ENCODE assay signal across 27 mouse cellular contexts in genomic region chr6:29530050-29530449, GRCm38 (mm10). TPM values are rescaled to one million over a fixed set of nuclear protein-coding genes. Genes with fewer than 3 reads are reported as not detected.
DNase-seq lines count a peak whose midpoint lies in the region; ATAC-seq and TF ChIP-seq lines count a peak whose summit lies in the region.
"Had no signal": no experiment of that assay in that cellular context is flagged by ENCODE, and none has a peak within 500 bp of the region (broad histone marks: within the 10 kb centered on the region; RNA-seq: fewer than 3 reads in every experiment).

No protein-coding gene starts in this region.

- ATAC-seq in CD4-positive, CD25-positive, alpha-beta regulatory T cell, adult 4 months, result no peak
- no peak for ATAC-seq in liver, embryonic 13.5 days (ENCODE audit: low read depth)
- ATAC-seq in liver, postnatal 0 days, result no peak
- ATAC-seq: forebrain, embryonic 14.5 days; inflammation-experienced regulatory T-cells, adult 6 months; midbrain, embryonic 15.5 days had no signal

- no peak for TF ChIP-seq POLR2A in bone marrow, adult 2 months (IDR thresholded peaks at IDR 0.05; ENCODE audit: borderline replicate concordance, control insufficient read depth, low read depth, low read length)

- H3K27ac ChIP-seq in liver, embryonic 13.5 days, result no peak overlapping the region
- H3K27ac ChIP-seq in bone marrow, adult 2 months (ENCODE audit: control insufficient read depth, insufficient read depth, low read depth, low read length, poor library complexity), result peak overlapping the region; percentile 33
- H3K27ac ChIP-seq in liver, postnatal 0 days (ENCODE audit: low read depth), result 0 out of 2 replicates have a peak overlapping the region, but pooled peaks have one; percentile 71
- H3K27ac ChIP-seq: embryonic facial prominence, embryonic 13.5 days; hindbrain, embryonic 12.5 days; layer of hippocampus, adult 2 months; lung, embryonic 15.5 days; midbrain, embryonic 15.5 days; neural tube, embryonic 15.5 days; stomach, postnatal 0 days had no signal

- H3K9me3 ChIP-seq in liver, embryonic 13.5 days (replicated peaks), result no peaks in the 10 kb centered on the region
- H3K9me3 ChIP-seq in liver, postnatal 0 days (ENCODE audit: low read length), result no peaks in the 10 kb centered on the region
- H3K9me3 ChIP-seq: embryonic facial prominence, embryonic 13.5 days; lung, embryonic 15.5 days; midbrain, embryonic 15.5 days; neural tube, embryonic 15.5 days had no signal

- WGBS in liver, embryonic 13.5 days (ENCODE audit: insufficient replicate concordance), result 40% methylated on average over 4 of the region's 4 CpGs
- 31% methylated on average over 4 of the region's 4 CpGs for WGBS in bone marrow, adult 2 months
- 38% methylated on average over 4 of the region's 4 CpGs for WGBS in liver, postnatal 0 days (ENCODE audit: insufficient replicate concordance)

- H3K4me1 ChIP-seq in liver, embryonic 13.5 days (replicated peaks), result peaks cover 22% of the 10 kb centered on the region
- peaks cover 4% of the 10 kb centered on the region; the same call in 1 of the 2 replicates for H3K4me1 ChIP-seq in bone marrow, adult 2 months (ENCODE audit: control insufficient read depth, insufficient read depth, low read length)
- peaks cover 19% of the 10 kb centered on the region for H3K4me1 ChIP-seq in liver, postnatal 0 days (ENCODE audit: insufficient read depth)

- H3K4me3 ChIP-seq in liver, embryonic 13.5 days (replicated peaks), result no peak overlapping the region
- no peak overlapping the region for H3K4me3 ChIP-seq in bone marrow, adult 2 months (replicated peaks; ENCODE audit: control insufficient read depth, low read depth, low read length)
- peak overlapping the region; percentile 64 for H3K4me3 ChIP-seq in liver, postnatal 0 days (ENCODE audit: low read depth, low read length)
- H3K4me3 ChIP-seq: embryonic facial prominence, embryonic 13.5 days; hindbrain, embryonic 12.5 days; layer of hippocampus, adult 2 months; lung, embryonic 15.5 days; midbrain, embryonic 15.5 days; myocyte; neural tube, embryonic 15.5 days had no signal

- peaks cover 61% of the 10 kb centered on the region for H3K27me3 ChIP-seq in liver, embryonic 13.5 days
- peaks cover 34% of the 10 kb centered on the region for H3K27me3 ChIP-seq in liver, postnatal 0 days (ENCODE audit: insufficient read depth, low read length)

- TF ChIP-seq CTCF in bone marrow, adult 2 months (IDR thresholded peaks at IDR 0.05; ENCODE audit: control insufficient read depth, insufficient read depth, low read length), result no peak
- TF ChIP-seq CTCF in liver, postnatal 0 days (IDR thresholded peaks at IDR 0.05; ENCODE audit: low read depth), result no peak

- no peak for TF ChIP-seq EP300 in liver, postnatal 0 days (IDR thresholded peaks at IDR 0.05; ENCODE audit: low read depth)

- H3K9ac ChIP-seq in liver, embryonic 13.5 days, result no peak overlapping the region
- no peak overlapping the region for H3K9ac ChIP-seq in liver, postnatal 0 days (replicated peaks)
- H3K9ac ChIP-seq: embryonic facial prominence, embryonic 13.5 days; hindbrain, embryonic 12.5 days; lung, embryonic 15.5 days; midbrain, embryonic 15.5 days; neural tube, embryonic 15.5 days had no signal

- no peaks in the 10 kb centered on the region for H3K36me3 ChIP-seq in liver, embryonic 13.5 days
- no peaks in the 10 kb centered on the region for H3K36me3 ChIP-seq in liver, postnatal 0 days (replicated peaks; ENCODE audit: insufficient read depth, low read length)
- H3K36me3 ChIP-seq: hindbrain, embryonic 12.5 days; lung, embryonic 15.5 days; midbrain, embryonic 15.5 days; neural tube, embryonic 15.5 days had no signal

- DNase-seq in CD4-positive, CD25-positive, alpha-beta regulatory T cell, adult 2 months (ENCODE audit: low read depth, low spot score), result peak; percentile 23
- no peak for DNase-seq in liver, embryonic 13.5 days
- DNase-seq in liver, result no peak
- no peak for DNase-seq in liver, postnatal 0 days
- no peak for DNase-seq in adrenal gland, adult 18-20 months (ENCODE audit: low spot score in 2 of 2)
- no peak for DNase-seq in right cerebral cortex, adult 18-20 months
- DNase-seq: adrenal gland, adult 2 months; cerebellum, postnatal 14 days; gastrocnemius, postnatal 25 days; kidney, adult 2 months; kidney, postnatal 14 days; layer of hippocampus, postnatal 36 days had no signal

- peak overlapping the region; percentile 21; the same call in 1 of the 2 replicates for H3K4me2 ChIP-seq in liver, embryonic 13.5 days
- H3K4me2 ChIP-seq in liver, postnatal 0 days (ENCODE audit: low read depth, low read length), result peak overlapping the region; percentile 93
- H3K4me2 ChIP-seq: embryonic facial prominence, embryonic 13.5 days; midbrain, embryonic 15.5 days; neural tube, embryonic 15.5 days had no signal

RNA-seq across cellular contexts. Expression of gene Irf5, which starts 3.6 kb away (rescaled TPM):
- polyA plus RNA-seq in CD4-positive, CD25-positive, alpha-beta regulatory T cell, adult 4 months (2017; shearing (Covaris generic)), result 10 to 100 TPM; 24.8 to 32.7 TPM
- polyA plus RNA-seq in liver, embryonic 13.5 days (2015; fragmentation: Nextera tagmentation; extraction: Ambion mirVana), result 6.9 TPM in 2 replicates
- polyA plus RNA-seq in bone marrow, adult 2 months (2011; ENCODE audit: insufficient read depth, insufficient read length, low replicate concordance, missing spikeins), result 26.7 and 47.1 TPM in 2 replicates
- 11.8 and 12.0 TPM in 2 replicates for polyA plus RNA-seq in liver, postnatal 0 days (2015; fragmentation: Nextera tagmentation; extraction: Ambion mirVana)
- total RNA-seq in adrenal gland, adult 18-20 months (2021), result 1 to 10 TPM; 7.3 to 8.6 TPM

RNA-seq across cellular contexts. Expression of gene Kcp, which starts 22.3 kb away (rescaled TPM):
- polyA plus RNA-seq in CD4-positive, CD25-positive, alpha-beta regulatory T cell, adult 4 months (2017; shearing (Covaris generic)), result under 1 TPM in 1 of 2 experiments, not detected in 1; 0.38 TPM
- 1.5 and 1.6 TPM in 2 replicates for polyA plus RNA-seq in liver, embryonic 13.5 days (2015; fragmentation: Nextera tagmentation; extraction: Ambion mirVana)
- not detected in 2 replicates for polyA plus RNA-seq in bone marrow, adult 2 months (2011; ENCODE audit: insufficient read depth, insufficient read length, low replicate concordance, missing spikeins)
- 2.2 and 2.3 TPM in 2 replicates for polyA plus RNA-seq in liver, postnatal 0 days (2015; fragmentation: Nextera tagmentation; extraction: Ambion mirVana)
- total RNA-seq in adrenal gland, adult 18-20 months (2021), result 1 to 10 TPM; 2.4 to 7.9 TPM

RNA-seq across cellular contexts. Expression of gene Atp6v1fnb, which starts 58.8 kb away (rescaled TPM):
- polyA plus RNA-seq in CD4-positive, CD25-positive, alpha-beta regulatory T cell, adult 4 months (2017; shearing (Covaris generic)), result not detected
- polyA plus RNA-seq in liver, embryonic 13.5 days (2015; fragmentation: Nextera tagmentation; extraction: Ambion mirVana), result not detected in 2 replicates
- not detected in 2 replicates for polyA plus RNA-seq in bone marrow, adult 2 months (2011; ENCODE audit: insufficient read depth, insufficient read length, low replicate concordance, missing spikeins)
- not detected in 2 replicates for polyA plus RNA-seq in liver, postnatal 0 days (2015; fragmentation: Nextera tagmentation; extraction: Ambion mirVana)
- under 1 TPM in 1 of 2 experiments, not detected in 1; 0.93 TPM for total RNA-seq in adrenal gland, adult 18-20 months (2021)
- total RNA-seq: gastrocnemius, postnatal 25 days had no signal
- polyA plus RNA-seq: adrenal gland, adult 2 months; heart, postnatal 0 days; hindbrain, embryonic 12.5 days; inflammation-experienced regulatory T-cells, adult 6 months; limb, embryonic 14.5 days; lung, embryonic 15.5 days; myocyte; stomach, postnatal 0 days; thymus, postnatal 0 days had no signal
